Comparison of ENCODE assay signal across 13 mouse cellular contexts in the genomic region with DNA sequence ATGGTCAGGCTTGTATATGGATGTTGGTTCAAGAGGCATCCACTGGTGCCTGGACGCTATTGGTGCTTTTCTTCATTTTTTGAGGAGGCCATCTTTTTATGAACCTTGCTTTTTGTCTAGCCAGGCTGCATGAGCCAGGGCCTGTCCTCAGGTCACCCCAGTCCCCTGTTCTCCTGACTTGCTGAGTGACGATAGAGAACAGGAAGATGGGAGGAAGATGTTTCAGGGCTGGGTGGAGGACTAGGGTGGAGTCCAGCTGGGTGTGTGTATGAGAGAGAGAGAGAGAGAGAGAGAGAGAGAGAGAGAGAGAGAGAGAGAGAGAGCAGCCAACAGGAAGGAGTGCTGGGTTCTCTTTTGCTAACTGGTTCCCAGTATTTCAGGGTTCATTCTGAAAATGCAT.
DNase-seq lines count a peak whose midpoint lies in the region; ATAC-seq and TF ChIP-seq lines count a peak whose summit lies in the region.
"Had no signal": no experiment of that assay in that cellular context is flagged by ENCODE, and none has a peak within 500 bp of the region (broad histone marks: within the 10 kb centered on the region; RNA-seq: fewer than 3 reads in every experiment).

No protein-coding gene starts in this region.

- no peak overlapping the region for H3K9ac ChIP-seq in heart, embryonic 16.5 days (ENCODE audit: low read length)
- no peak overlapping the region for H3K9ac ChIP-seq in stomach, postnatal 0 days (ENCODE audit: low read length)
- H3K9ac ChIP-seq: neural tube, embryonic 13.5 days had no signal

- ATAC-seq in CD4-positive, CD25-positive, alpha-beta regulatory T cell, adult 4 months: no peak
- ATAC-seq in heart, embryonic 16.5 days (replicated peaks; ENCODE audit: extremely low read depth, insufficient read depth, low FRiP score): no peak
- ATAC-seq in stomach, postnatal 0 days (ENCODE audit: low FRiP score, low TSS enrichment): peak; percentile 30; the same call in 1 of the 2 replicates
- ATAC-seq: hindbrain, postnatal 0 days had no signal

- H3K4me3 ChIP-seq in heart, embryonic 16.5 days (ENCODE audit: low read length): no peak overlapping the region
- no peak overlapping the region for H3K4me3 ChIP-seq in testis, adult 2 months (ENCODE audit: control insufficient read depth, low read depth, low read length)
- H3K4me3 ChIP-seq in stomach, postnatal 0 days (ENCODE audit: low read depth, low read length): no peak overlapping the region
- H3K4me3 ChIP-seq: erythroblast, embryonic 14.5 days; layer of hippocampus, adult 2 months; neural tube, embryonic 13.5 days had no signal

- peak; percentile 18 for DNase-seq in CD4-positive, CD25-positive, alpha-beta regulatory T cell, adult 2 months (ENCODE audit: low read depth, low spot score)
- DNase-seq in heart, postnatal 25 days (ENCODE audit: low spot score): no peak
- no peak for DNase-seq in testis, postnatal 10 days (ENCODE audit: low spot score)
- DNase-seq in stomach, postnatal 0 days (ENCODE audit: low spot score): no peak
- DNase-seq in embryo, embryonic 11 days: no peak
- DNase-seq: midbrain, embryonic 14.5 days had no signal

- no peak for TF ChIP-seq CTCF in testis, adult 2 months (IDR thresholded peaks at IDR 0.05; ENCODE audit: control insufficient read depth, insufficient read depth, insufficient replicate concordance, low read depth, low read length)
- TF ChIP-seq CTCF in stomach, postnatal 0 days (IDR thresholded peaks at IDR 0.05; ENCODE audit: low read depth): no peak

- no peak overlapping the region for H3K4me2 ChIP-seq in heart, embryonic 16.5 days (ENCODE audit: low read depth, low read length)
- no peak overlapping the region for H3K4me2 ChIP-seq in stomach, postnatal 0 days (replicated peaks; ENCODE audit: low read depth)
- H3K4me2 ChIP-seq: neural tube, embryonic 13.5 days had no signal

- H3K27me3 ChIP-seq in heart, embryonic 16.5 days (ENCODE audit: control insufficient read depth, insufficient read depth, low read length): no peaks in the 10 kb centered on the region
- H3K27me3 ChIP-seq in testis, adult 2 months (ENCODE audit: control insufficient read depth, insufficient read depth, low read length): no peaks in the 10 kb centered on the region
- H3K27me3 ChIP-seq in stomach, postnatal 0 days (ENCODE audit: control insufficient read depth, insufficient read depth, low read length): no peaks in the 10 kb centered on the region
- H3K27me3 ChIP-seq: neural tube, embryonic 13.5 days had no signal

- intact Hi-C loops in heart, postnatal 25 days (cut with DNase I): loop anchor here (5.0 kb wide), 2 partner anchors 45 to 130 kb away; partner anchors contain the start of gene Itga9

- 67% methylated on average over 2 of the region's 2 CpGs for WGBS in heart, embryonic 16.5 days
- WGBS in stomach, postnatal 0 days: 59% methylated on average over 2 of the region's 2 CpGs

- H3K9me3 ChIP-seq in heart, embryonic 16.5 days (replicated peaks; ENCODE audit: control insufficient read depth, low read length): no peaks in the 10 kb centered on the region
- no peaks in the 10 kb centered on the region for H3K9me3 ChIP-seq in stomach, postnatal 0 days (ENCODE audit: control insufficient read depth, low read length)
- H3K9me3 ChIP-seq: neural tube, embryonic 13.5 days had no signal

- TF ChIP-seq POLR2A in testis, adult 2 months (IDR thresholded peaks at IDR 0.05; ENCODE audit: control insufficient read depth, low read depth, low read length): no peak

- H3K27ac ChIP-seq in heart, embryonic 16.5 days (ENCODE audit: low read length): peak overlapping the region; percentile 63
- peak overlapping the region; percentile 59 for H3K27ac ChIP-seq in testis, adult 2 months (ENCODE audit: control insufficient read depth, insufficient read depth, low read depth, low read length)
- H3K27ac ChIP-seq in stomach, postnatal 0 days (replicated peaks): peak overlapping the region; percentile 86
- H3K27ac ChIP-seq: hindbrain, postnatal 0 days; layer of hippocampus, adult 2 months; neural tube, embryonic 13.5 days had no signal

- peaks cover 45% of the 10 kb centered on the region for H3K4me1 ChIP-seq in heart, embryonic 16.5 days (ENCODE audit: control insufficient read depth, insufficient read depth, low read length)
- H3K4me1 ChIP-seq in testis, adult 2 months (ENCODE audit: control insufficient read depth, insufficient read depth, low read length): peaks cover 5% of the 10 kb centered on the region
- H3K4me1 ChIP-seq in stomach, postnatal 0 days (replicated peaks; ENCODE audit: control insufficient read depth, insufficient read depth): 0 out of 2 replicates have a peak, but pooled peaks cover 2% of the 10 kb centered on the region
- H3K4me1 ChIP-seq: neural tube, embryonic 13.5 days had no signal

- H3K36me3 ChIP-seq in heart, embryonic 16.5 days (ENCODE audit: control insufficient read depth, insufficient read depth): no peaks in the 10 kb centered on the region
- no peaks in the 10 kb centered on the region for H3K36me3 ChIP-seq in testis, adult 2 months (ENCODE audit: control insufficient read depth, insufficient read depth, low read length)
- no peaks in the 10 kb centered on the region for H3K36me3 ChIP-seq in stomach, postnatal 0 days (ENCODE audit: control insufficient read depth, insufficient read depth, low read length)
- H3K36me3 ChIP-seq: neural tube, embryonic 13.5 days had no signal

- TF ChIP-seq EP300 in stomach, postnatal 0 days (optimal IDR thresholded peaks at IDR 0.05): no peak
